ENCODE assay signal across 9 mouse cellular contexts in genomic region chr8:91991542-91992452, GRCm38 (mm10).
DNase-seq lines count a peak whose midpoint lies in the region; ATAC-seq lines count a peak whose summit lies in the region.
"Had no signal": no experiment of that assay in that cellular context is flagged by ENCODE, and none has a peak within 500 bp of the region (broad histone marks: within the 10 kb centered on the region; RNA-seq: fewer than 3 reads in every experiment).

No protein-coding gene starts in this region.

- peaks cover 63% of the 10 kb centered on the region for H3K4me1 ChIP-seq in forebrain, embryonic 12.5 days
- H3K4me1 ChIP-seq in hindbrain, embryonic 14.5 days (replicated peaks; ENCODE audit: control insufficient read depth, insufficient read depth, low read length), result peaks cover 49% of the 10 kb centered on the region
- peaks cover 51% of the 10 kb centered on the region for H3K4me1 ChIP-seq in midbrain, embryonic 14.5 days (ENCODE audit: control insufficient read depth, insufficient read depth, low read length)

- peak overlapping the region; percentile 42 for H3K4me2 ChIP-seq in forebrain, embryonic 12.5 days
- peak overlapping the region; percentile 42 for H3K4me2 ChIP-seq in hindbrain, embryonic 14.5 days (replicated peaks)
- peak overlapping the region; percentile 44 for H3K4me2 ChIP-seq in midbrain, embryonic 14.5 days (ENCODE audit: low read length)

- H3K9ac ChIP-seq in forebrain, embryonic 12.5 days, result no peak overlapping the region
- peak overlapping the region; percentile 28; the same call in 1 of the 2 replicates for H3K9ac ChIP-seq in hindbrain, embryonic 14.5 days
- no peak overlapping the region; the same call in 1 of the 2 replicates for H3K9ac ChIP-seq in midbrain, embryonic 14.5 days (replicated peaks; ENCODE audit: low read length)

- H3K4me3 ChIP-seq in forebrain, embryonic 12.5 days (replicated peaks), result no peak overlapping the region; the same call in 1 of the 2 replicates
- 0 out of 2 replicates have a peak overlapping the region, but pooled peaks have one; percentile 9 for H3K4me3 ChIP-seq in hindbrain, embryonic 14.5 days (replicated peaks; ENCODE audit: low read length)
- H3K4me3 ChIP-seq in midbrain, embryonic 14.5 days (replicated peaks; ENCODE audit: low read depth, low read length), result peak overlapping the region; percentile 16; the same call in 1 of the 2 replicates

- H3K36me3 ChIP-seq in forebrain, embryonic 12.5 days (replicated peaks), result no peaks in the 10 kb centered on the region
- no peaks in the 10 kb centered on the region for H3K36me3 ChIP-seq in hindbrain, embryonic 14.5 days (replicated peaks; ENCODE audit: control insufficient read depth, insufficient read depth)
- H3K36me3 ChIP-seq in midbrain, embryonic 14.5 days (ENCODE audit: control insufficient read depth, insufficient read depth, low read length), result no peaks in the 10 kb centered on the region

- 0 out of 2 replicates have a peak, but pooled peaks cover 2% of the 10 kb centered on the region for H3K9me3 ChIP-seq in forebrain, embryonic 12.5 days
- no peaks in the 10 kb centered on the region for H3K9me3 ChIP-seq in hindbrain, embryonic 14.5 days (ENCODE audit: control insufficient read depth, low read length)
- no peaks in the 10 kb centered on the region for H3K9me3 ChIP-seq in midbrain, embryonic 14.5 days (ENCODE audit: control insufficient read depth, low read length)

- WGBS in forebrain, embryonic 12.5 days, result 12% methylated on average over 25 of the region's 25 CpGs
- 14% methylated on average over 25 of the region's 25 CpGs for WGBS in hindbrain, embryonic 14.5 days
- WGBS in midbrain, embryonic 14.5 days, result 9% methylated on average over 25 of the region's 25 CpGs

- peak overlapping the region; percentile 72 for H3K27ac ChIP-seq in forebrain, embryonic 12.5 days
- peak overlapping the region; percentile 66 for H3K27ac ChIP-seq in hindbrain, embryonic 14.5 days
- H3K27ac ChIP-seq in midbrain, embryonic 14.5 days (replicated peaks; ENCODE audit: low read depth, low read length), result peak overlapping the region; percentile 89

- peaks cover 85% of the 10 kb centered on the region for H3K27me3 ChIP-seq in forebrain, embryonic 12.5 days
- H3K27me3 ChIP-seq in hindbrain, embryonic 14.5 days (ENCODE audit: control insufficient read depth, insufficient read depth, low read length), result no peaks in the 10 kb centered on the region
- no peaks in the 10 kb centered on the region for H3K27me3 ChIP-seq in midbrain, embryonic 14.5 days (ENCODE audit: control insufficient read depth, insufficient read depth, low read length)

- 0 out of 2 replicates have a peak, but pooled peaks have one; percentile 34 for ATAC-seq in frontal cortex, adult (ENCODE audit: low TSS enrichment)
- ATAC-seq in forebrain, embryonic 12.5 days (ENCODE audit: low FRiP score), result peak; percentile 63; the same call in 1 of the 2 replicates
- peak; percentile 46; the same call in 1 of the 2 replicates for ATAC-seq in hindbrain, embryonic 14.5 days (ENCODE audit: low FRiP score)
- ATAC-seq in midbrain, embryonic 14.5 days (ENCODE audit: low FRiP score, low TSS enrichment), result peak; percentile 60; the same call in 1 of the 2 replicates
- ATAC-seq: activated CD4-positive, CD25-positive, alpha-beta regulatory T cell, adult 4 months had no signal

- DNase-seq in frontal cortex, postnatal 14 days (ENCODE audit: low spot score in 2 of 2), result no peak
- peak; percentile 62 for DNase-seq in hindbrain, embryonic 14.5 days (ENCODE audit: low spot score)
- DNase-seq in midbrain, embryonic 14.5 days, result peak; percentile 85
- DNase-seq in ovary, postnatal 14 days (ENCODE audit: low spot score), result no peak
- no peak for DNase-seq in testis, postnatal 10 days (ENCODE audit: low spot score)
- no peak for DNase-seq in ovary, postnatal 36 days (ENCODE audit: low spot score)

Comparison
In these comparisons a context has a peak if more than half of its experiments do, and no peak if none do; other contexts are left out.
1. DNase-seq: peak in hindbrain, embryonic 14.5 days (single experiment) and midbrain, embryonic 14.5 days (single experiment); none in frontal cortex, postnatal 14 days (0 of 2), ovary, postnatal 14 days (single experiment), testis, postnatal 10 days (single experiment) and ovary, postnatal 36 days (single experiment).
2. Peak in every context shown above with its lines, with median percentiles within 50 percentile points of each other: ATAC-seq, H3K27ac ChIP-seq and H3K4me2 ChIP-seq.